Mouse (Mus musculus): ENCODE data around the gene Prkra. TPM values are rescaled to one million over a fixed set of nuclear protein-coding genes. Genes with fewer than 3 reads are reported as not detected.
A peak's percentile ranks its signal among the peaks of the same experiment; 100 is the strongest.

The Prkra gene
- polyA plus RNA-seq, 1 experiment = 33.1 TPM

DNA sequence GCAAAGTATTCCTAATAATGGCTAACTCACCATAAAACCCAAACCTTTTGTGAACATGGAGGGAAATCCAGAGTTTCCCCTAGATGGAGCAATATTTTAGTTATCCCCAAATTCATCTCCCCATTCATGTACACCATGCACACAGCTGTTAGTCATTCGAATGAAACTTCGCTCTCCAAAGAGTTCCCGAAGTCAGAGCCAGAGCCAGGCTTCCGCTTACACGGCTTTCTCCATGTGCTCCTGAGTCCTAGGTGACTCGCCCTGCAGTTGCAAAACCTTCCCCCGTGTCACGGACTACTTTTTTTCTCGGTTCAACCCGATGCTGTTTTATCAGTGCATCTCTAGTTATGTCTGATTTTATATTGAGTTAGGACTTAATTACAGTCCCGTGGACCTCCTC is 50.3 kb downstream of the Prkra start:
- Histone ChIP-seq H3K4me1 (ENCODE audit: control insufficient read depth, insufficient read depth, low read length) (no peaks in the 10 kb centered on the region), H3K27ac (ENCODE audit: insufficient read depth, low read length) (no peak overlapping the region), H3K4me3 (replicated peaks; ENCODE audit: insufficient read depth, low read depth, low read length) (no peak overlapping the region), H3K27me3 (ENCODE audit: control insufficient read depth, insufficient read depth, low read length) (no peaks in the 10 kb centered on the region)
- no peak for DNase-seq
- 85% methylated on average over 11 of the region's 11 CpGs for WGBS
- TF ChIP-seq POLR2A (IDR thresholded peaks at IDR 0.05; ENCODE audit: borderline replicate concordance, insufficient read depth, low read length) = no peak
- no peak for TF ChIP-seq CTCF (IDR thresholded peaks at IDR 0.05; ENCODE audit: borderline replicate concordance, insufficient read depth, low read depth, low read length)

DNA sequence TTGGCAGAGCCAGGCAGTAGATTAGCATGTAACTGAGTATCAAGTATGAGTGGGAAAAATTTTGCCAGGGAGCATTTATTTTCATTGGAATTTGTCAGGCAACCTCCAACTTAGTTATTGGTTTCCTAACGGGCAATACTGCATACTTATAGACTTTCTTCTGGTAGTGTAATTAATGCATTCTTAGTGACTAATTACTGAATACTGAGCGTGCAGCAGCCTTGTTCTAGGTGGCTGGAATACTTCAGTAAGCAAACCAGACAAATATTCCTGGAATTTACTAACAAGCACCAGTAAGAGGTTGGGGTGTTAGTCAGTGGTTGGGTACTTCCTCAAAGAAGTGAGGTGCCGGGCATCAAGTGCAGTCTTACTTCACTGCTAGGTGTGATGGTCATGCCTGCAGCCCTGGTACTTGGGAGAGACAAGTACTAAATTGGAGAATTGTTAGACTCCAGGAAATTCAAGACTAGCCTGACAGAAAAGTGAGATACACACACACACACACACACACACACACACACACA is 55.4 kb downstream of the Prkra start:
- TF ChIP-seq CTCF (IDR thresholded peaks at IDR 0.05; ENCODE audit: borderline replicate concordance, insufficient read depth, low read depth, low read length) = no peak
- no peak for TF ChIP-seq POLR2A (IDR thresholded peaks at IDR 0.05; ENCODE audit: borderline replicate concordance, insufficient read depth, low read length)
- Histone ChIP-seq H3K4me1 (ENCODE audit: control insufficient read depth, insufficient read depth, low read length) (no peaks in the 10 kb centered on the region), H3K27ac (ENCODE audit: insufficient read depth, low read length) (no peak overlapping the region), H3K4me3 (replicated peaks; ENCODE audit: insufficient read depth, low read depth, low read length) (no peak overlapping the region), H3K27me3 (ENCODE audit: control insufficient read depth, insufficient read depth, low read length) (no peaks in the 10 kb centered on the region)
- 82% methylated on average over 3 of the region's 3 CpGs for WGBS
- DNase-seq = no peak

DNA sequence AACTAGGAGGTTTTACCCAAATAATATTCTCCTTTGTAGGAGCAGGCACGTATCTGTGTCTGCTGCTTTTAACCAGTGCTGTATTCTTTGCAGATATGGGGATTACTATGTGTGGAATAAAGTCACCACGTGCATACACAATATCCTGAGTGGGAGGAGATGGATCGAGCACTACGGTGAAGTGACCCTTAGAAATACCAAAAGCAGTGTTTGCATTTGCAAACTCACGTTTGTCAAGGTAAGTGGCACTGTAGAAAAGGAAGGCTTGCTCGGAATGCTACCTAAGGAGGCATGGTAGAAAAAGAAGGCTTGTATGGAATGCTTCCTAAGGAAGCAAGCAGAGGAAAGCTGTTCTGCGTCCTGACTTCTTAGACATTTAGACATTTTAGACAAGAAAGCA is 57.6 kb downstream of the Prkra start:
- Histone ChIP-seq H3K27me3 (ENCODE audit: control insufficient read depth, insufficient read depth, low read length) (no peaks in the 10 kb centered on the region), H3K4me1 (ENCODE audit: control insufficient read depth, insufficient read depth, low read length) (no peaks in the 10 kb centered on the region), H3K27ac (ENCODE audit: insufficient read depth, low read length) (no peak overlapping the region), H3K4me3 (replicated peaks; ENCODE audit: insufficient read depth, low read depth, low read length) (no peak overlapping the region)
- DNase-seq = no peak
- TF ChIP-seq POLR2A (IDR thresholded peaks at IDR 0.05; ENCODE audit: borderline replicate concordance, insufficient read depth, low read length) = no peak
- no peak for TF ChIP-seq CTCF (IDR thresholded peaks at IDR 0.05; ENCODE audit: borderline replicate concordance, insufficient read depth, low read depth, low read length)
- 95% methylated on average over 7 of the region's 7 CpGs for WGBS

DNA sequence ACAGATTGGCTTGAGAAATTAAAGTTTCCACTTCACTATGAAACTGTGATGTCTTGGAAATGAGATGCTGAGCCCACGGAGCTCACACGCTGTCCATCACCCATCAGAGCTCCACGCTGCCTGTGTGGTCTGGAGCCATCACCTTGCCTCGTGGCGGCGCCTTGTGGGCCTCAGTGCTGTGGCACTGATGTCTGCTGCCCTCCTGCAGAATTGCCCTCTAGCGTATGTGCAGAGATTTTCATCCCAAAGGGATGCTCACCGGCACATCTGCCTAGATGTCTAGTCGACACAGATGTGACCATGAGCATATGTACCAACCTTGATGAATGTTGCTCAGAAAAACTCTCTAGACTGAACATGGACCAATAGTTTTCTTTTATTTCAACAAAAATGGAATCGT is 60.9 kb downstream of the Prkra start:
- H3K4me1 ChIP-seq (ENCODE audit: control insufficient read depth, insufficient read depth, low read length) = no peaks in the 10 kb centered on the region
- H3K4me3 ChIP-seq (replicated peaks; ENCODE audit: insufficient read depth, low read depth, low read length) = no peak overlapping the region
- H3K27ac ChIP-seq (ENCODE audit: insufficient read depth, low read length) = no peak overlapping the region
- no peak for DNase-seq
- TF ChIP-seq POLR2A (IDR thresholded peaks at IDR 0.05; ENCODE audit: borderline replicate concordance, insufficient read depth, low read length) (no peak), CTCF (IDR thresholded peaks at IDR 0.05; ENCODE audit: borderline replicate concordance, insufficient read depth, low read depth, low read length) (0 out of 2 replicates have a peak, but pooled peaks have one; percentile 17)
- no peaks in the 10 kb centered on the region for H3K27me3 ChIP-seq (ENCODE audit: control insufficient read depth, insufficient read depth, low read length)
- 69% methylated on average over 10 of the region's 10 CpGs for WGBS

DNA sequence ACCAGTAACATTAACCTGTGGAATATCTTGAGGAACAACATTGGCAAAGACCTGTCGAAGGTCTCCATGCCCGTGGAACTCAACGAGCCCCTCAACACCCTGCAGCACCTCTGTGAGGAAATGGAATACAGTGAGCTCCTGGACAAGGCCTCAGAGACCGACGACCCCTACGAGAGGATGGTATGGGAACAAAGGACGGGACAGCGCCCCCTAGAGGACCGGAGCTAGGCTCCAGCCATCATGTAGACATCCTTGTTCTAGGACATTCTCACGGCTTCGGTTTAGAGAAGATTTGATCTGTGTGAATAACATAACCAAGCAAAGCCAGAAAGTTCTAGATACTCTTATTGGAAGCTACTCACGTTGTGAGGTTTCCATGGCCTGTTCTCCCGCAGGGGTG is 62.7 kb downstream of the Prkra start:
- 90% methylated on average over 13 of the region's 13 CpGs for WGBS
- Histone ChIP-seq H3K4me3 (replicated peaks; ENCODE audit: insufficient read depth, low read depth, low read length) (no peak overlapping the region), H3K4me1 (ENCODE audit: control insufficient read depth, insufficient read depth, low read length) (no peaks in the 10 kb centered on the region), H3K27ac (ENCODE audit: insufficient read depth, low read length) (no peak overlapping the region), H3K27me3 (ENCODE audit: control insufficient read depth, insufficient read depth, low read length) (no peaks in the 10 kb centered on the region)
- TF ChIP-seq CTCF (IDR thresholded peaks at IDR 0.05; ENCODE audit: borderline replicate concordance, insufficient read depth, low read depth, low read length) (peak; percentile 35; the same call in 1 of the 2 replicates), POLR2A (IDR thresholded peaks at IDR 0.05; ENCODE audit: borderline replicate concordance, insufficient read depth, low read length) (no peak)
- DNase-seq = peak in 1 of 2 experiments; percentile 21

Other genes with a start within 250 kb of the Prkra start
- 40.8 and 42.1 TPM in 2 replicates for gene Osbpl6, start 241.5 kb downstream of the Prkra start, polyA plus RNA-seq (2012; rRNA removed)
- gene Pjvk, start 461 bp upstream of the Prkra start, polyA plus RNA-seq (2012; rRNA removed) = 0.19 and 0.20 TPM in 2 replicates
- gene Fkbp7, start 25.1 kb upstream of the Prkra start, polyA plus RNA-seq (2012; rRNA removed) = 8.9 and 9.6 TPM in 2 replicates
- gene Plekha3, start 27.3 kb upstream of the Prkra start, polyA plus RNA-seq (2012; rRNA removed) = 36.8 and 37.8 TPM in 2 replicates

Measured in cerebellum, adult 2 months (tissue).